Mouse (Mus musculus) forebrain, embryonic 15.5 days (tissue): Measurements from ENCODE around the gene Magi2. TPM values are rescaled to one million over a fixed set of nuclear protein-coding genes. Genes with fewer than 3 reads are reported as not detected.

Source experiments
- ATAC-seq: fragments of 200-750 bp; cut with Nextera tagmentation; replicated peaks from 2 replicates; pipeline ENCODE4 v1.8.0; 2017; ENCODE audit warnings: mild to moderate bottlenecking, moderate TSS enrichment, moderate library complexity
- H3K27ac ChIP-seq: fragments of 300-500 bp; sonication (generic); replicated peaks from 2 replicates; pipeline ENCODE4 v1.5.1; 2015; ENCODE audit warnings: mild to moderate bottlenecking, inconsistent platforms
- H3K27me3 ChIP-seq: fragments of 300-500 bp; sonication (generic); 2 replicates; pipeline ENCODE4 v1.6.1; 2015; ENCODE audit warnings: inconsistent platforms
- H3K36me3 ChIP-seq: fragments of 300-500 bp; sonication (generic); 2 replicates; pipeline ENCODE4 v1.6.1; 2015; ENCODE audit warnings: mild to moderate bottlenecking, inconsistent platforms
- H3K4me1 ChIP-seq: fragments of 300-500 bp; sonication (generic); 2 replicates; pipeline ENCODE4 v1.6.1; 2015; ENCODE audit warnings: inconsistent platforms
- H3K4me2 ChIP-seq: fragments of 300-500 bp; sonication (generic); replicated peaks from 2 replicates; pipeline ENCODE4 v1.6.1; 2015; ENCODE audit warnings: mild to moderate bottlenecking, inconsistent platforms
- H3K4me3 ChIP-seq: fragments of 300-500 bp; sonication (generic); 2 replicates; pipeline ENCODE4 v1.5.1; 2015; ENCODE audit warnings: mild to moderate bottlenecking, inconsistent platforms
- H3K9ac ChIP-seq: fragments of 300-500 bp; sonication (generic); replicated peaks from 2 replicates; pipeline ENCODE4 v1.6.1; 2015; ENCODE audit warnings: mild to moderate bottlenecking, inconsistent platforms
- H3K9me3 ChIP-seq: fragments of 300-500 bp; sonication (generic); 2 replicates; pipeline ENCODE4 v1.6.1; 2016; ENCODE audit warnings: inconsistent platforms
- WGBS: fragments of 180-500 bp; shearing (Covaris S2); methylation state at CpG from one replicate; pipeline ENCODE4 v1.1.7; 2015; ENCODE audit warnings: mixed read lengths; 5-methylcytosine and 5-hydroxymethylcytosine counted together
- polyA plus RNA-seq: library from polyadenylated mRNA; unstranded; fragments of >200 nt; fragmentation: Nextera tagmentation; extraction: Ambion mirVana; gene quantifications from 2 replicates; pipeline ENCODE4 v1.2.1, GENCODE M21; 2015

Magi2 gene
- polyA plus RNA-seq, 1 experiment from 2014 or later, result 27.2 TPM

DNA sequence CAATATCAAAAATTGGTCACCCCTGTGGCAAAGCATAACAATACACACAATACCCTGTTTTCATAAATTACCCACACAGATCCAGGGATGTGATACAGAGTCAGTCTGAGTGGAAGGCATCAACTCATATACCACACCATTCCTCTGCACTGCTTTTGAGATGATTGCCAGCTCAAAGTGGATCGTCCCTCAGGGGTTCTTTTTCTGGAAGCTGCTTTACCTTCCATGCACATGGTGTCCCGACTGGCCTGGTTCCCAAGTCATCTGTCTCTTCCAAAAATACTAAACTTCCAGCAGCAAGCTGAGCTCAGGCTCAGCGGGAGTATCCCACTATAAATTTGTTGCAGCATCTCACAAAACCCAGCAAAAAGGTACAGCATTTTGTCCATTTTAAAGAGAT is 882.7 kb downstream of the Magi2 start:
- H3K4me1 ChIP-seq, result no peaks in the 10 kb centered on the region
- no peaks in the 10 kb centered on the region for H3K36me3 ChIP-seq
- no peak overlapping the region for H3K4me2 ChIP-seq
- no peaks in the 10 kb centered on the region for H3K9me3 ChIP-seq
- 92% methylated on average over 3 of the region's 3 CpGs for WGBS
- no peak overlapping the region for H3K9ac ChIP-seq
- ATAC-seq, result no peak
- no peak overlapping the region for H3K27ac ChIP-seq
- no peaks in the 10 kb centered on the region for H3K27me3 ChIP-seq
- H3K4me3 ChIP-seq, result no peak overlapping the region

DNA sequence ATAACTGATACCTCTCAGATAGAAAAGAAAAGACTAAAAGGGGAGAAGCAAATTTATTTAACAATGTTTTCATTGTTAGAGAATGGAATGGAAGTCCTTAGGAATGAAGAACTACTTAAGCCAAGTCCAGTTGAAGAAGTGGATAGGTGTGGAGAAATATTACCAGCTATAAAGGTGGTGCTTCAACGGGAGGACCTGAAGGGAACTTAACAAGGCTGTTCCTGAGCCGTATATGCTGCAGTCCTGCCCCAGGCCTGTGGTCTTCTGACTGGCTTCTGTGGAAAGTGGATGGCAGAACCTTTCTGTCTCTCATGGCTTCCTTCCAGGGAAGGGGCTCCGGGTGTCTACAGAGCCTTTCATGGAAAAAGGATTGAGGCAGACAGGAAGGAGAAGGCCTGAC is 890.3 kb downstream of the Magi2 start:
- H3K9ac ChIP-seq, result no peak overlapping the region
- no peaks in the 10 kb centered on the region for H3K36me3 ChIP-seq
- 89% methylated on average over 3 of the region's 3 CpGs for WGBS
- H3K27ac ChIP-seq, result no peak overlapping the region
- H3K27me3 ChIP-seq, result no peaks in the 10 kb centered on the region
- no peak for ATAC-seq
- H3K4me2 ChIP-seq, result no peak overlapping the region
- no peaks in the 10 kb centered on the region for H3K4me1 ChIP-seq
- H3K9me3 ChIP-seq, result no peaks in the 10 kb centered on the region
- H3K4me3 ChIP-seq, result no peak overlapping the region

DNA sequence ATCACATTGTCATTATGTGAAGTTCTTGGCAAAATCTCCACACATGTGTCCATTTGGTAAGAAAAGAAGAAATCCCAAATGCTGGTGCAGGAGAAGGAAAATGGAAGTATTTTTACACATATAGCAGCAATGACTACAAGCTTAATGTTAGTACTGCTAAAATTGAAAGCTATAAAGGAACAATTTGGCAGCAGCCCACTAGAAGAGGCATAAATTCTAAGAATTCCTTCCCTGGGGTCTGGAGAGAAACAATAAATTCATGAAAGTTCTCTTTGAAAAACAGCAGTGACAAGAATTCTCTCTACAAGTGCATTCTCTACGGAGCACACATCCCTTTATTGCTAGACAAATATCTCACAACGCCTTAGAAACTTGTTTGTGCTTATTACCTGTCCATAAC is 913.4 kb downstream of the Magi2 start:
- no peaks in the 10 kb centered on the region for H3K9me3 ChIP-seq
- H3K4me2 ChIP-seq, result 0 out of 2 replicates have a peak overlapping the region, but pooled peaks have one; percentile 6
- H3K27me3 ChIP-seq, result no peaks in the 10 kb centered on the region
- H3K9ac ChIP-seq, result no peak overlapping the region
- H3K4me3 ChIP-seq, result no peak overlapping the region
- peak overlapping the region; percentile 80 for H3K27ac ChIP-seq
- H3K4me1 ChIP-seq, result peaks cover 20% of the 10 kb centered on the region
- no peaks in the 10 kb centered on the region for H3K36me3 ChIP-seq
- 48% methylated on average over 2 of the region's 2 CpGs for WGBS
- ATAC-seq, result no peak

DNA sequence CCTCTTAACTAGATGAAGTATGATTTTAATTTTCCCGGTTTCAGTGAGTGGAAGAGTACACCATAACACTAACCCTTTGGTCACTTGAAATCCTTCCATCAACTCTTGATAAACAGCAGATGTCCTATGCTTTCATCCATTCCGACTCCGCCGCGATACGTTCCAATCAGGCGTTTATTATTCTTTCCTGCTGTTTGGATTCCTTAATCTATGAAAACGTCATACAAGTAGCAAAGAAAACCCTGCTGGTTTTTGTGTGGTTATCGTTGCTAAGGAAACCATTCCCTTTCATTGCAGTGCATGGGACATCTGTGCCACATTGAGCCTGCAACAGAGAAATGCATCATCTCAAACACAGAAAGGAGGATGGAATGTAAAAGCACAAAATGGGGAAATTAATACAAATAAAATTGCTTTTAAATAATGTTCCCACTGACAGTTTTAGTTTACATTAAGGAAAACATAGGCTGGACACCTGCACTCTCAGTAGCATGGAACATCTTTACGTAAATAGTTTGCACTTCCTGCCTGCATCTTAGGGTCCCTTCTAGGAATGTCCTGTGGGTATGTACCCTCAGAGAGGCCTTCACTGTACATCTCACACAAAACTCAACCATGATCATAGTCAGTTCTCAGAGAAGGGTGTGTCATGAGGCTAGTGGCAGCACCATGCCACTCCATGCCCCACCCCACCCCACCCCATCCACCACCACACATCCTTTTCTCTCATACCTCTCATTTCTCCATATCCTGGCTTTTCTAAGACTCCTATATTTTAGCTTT is 914.0 kb downstream of the Magi2 start:
- Histone ChIP-seq H3K9me3 (no peaks in the 10 kb centered on the region), H3K4me2 (0 out of 2 replicates have a peak overlapping the region, but pooled peaks have one; percentile 6), H3K9ac (no peak overlapping the region), H3K27me3 (no peaks in the 10 kb centered on the region), H3K4me3 (no peak overlapping the region), H3K27ac (peak overlapping the region; percentile 80), H3K36me3 (no peaks in the 10 kb centered on the region), H3K4me1 (peaks cover 20% of the 10 kb centered on the region)
- peak; percentile 88 for ATAC-seq
- WGBS, result 18% methylated on average over 10 of the region's 10 CpGs

DNA sequence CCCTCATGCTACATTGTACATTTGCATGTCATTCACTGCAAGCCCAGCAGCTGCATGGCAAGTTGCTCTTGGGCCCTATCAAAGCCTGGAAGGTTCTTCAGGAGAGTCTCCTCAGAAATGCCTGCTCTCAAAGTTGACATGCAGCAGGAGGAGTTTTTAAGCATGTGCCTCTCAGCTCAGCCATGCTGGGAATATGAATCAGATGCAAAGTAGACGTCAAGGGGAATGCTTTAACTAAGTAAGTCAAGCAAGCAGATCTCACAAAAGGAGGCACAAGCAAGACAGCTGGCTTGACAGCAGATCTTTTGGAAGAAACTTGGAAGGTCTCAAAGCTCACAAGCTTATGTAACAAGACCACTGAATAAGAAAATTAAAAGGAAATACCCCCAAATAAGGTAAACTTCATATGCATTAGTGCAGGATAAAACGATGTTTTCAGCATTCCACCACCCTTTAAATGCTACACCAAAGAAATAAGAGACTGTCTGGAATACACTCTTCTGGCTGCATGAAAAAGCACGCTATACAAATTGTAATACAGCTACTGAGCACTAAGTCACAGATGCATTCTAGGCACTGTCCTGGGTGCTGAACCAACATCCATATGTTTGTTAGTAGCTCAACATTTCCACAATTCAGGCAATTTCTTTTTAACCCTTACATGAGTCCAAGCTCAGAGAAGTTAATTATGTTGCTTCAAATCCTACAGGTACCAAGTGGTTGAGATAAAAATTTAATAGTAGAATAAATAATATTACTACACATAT is 926.7 kb downstream of the Magi2 start:
- 29% methylated on average over 3 of the region's 3 CpGs for WGBS
- Histone ChIP-seq H3K4me3 (no peak overlapping the region), H3K36me3 (no peaks in the 10 kb centered on the region), H3K27ac (peak overlapping the region; percentile 48; the same call in 1 of the 2 replicates), H3K4me2 (no peak overlapping the region), H3K9ac (no peak overlapping the region), H3K4me1 (peaks cover 11% of the 10 kb centered on the region), H3K27me3 (no peaks in the 10 kb centered on the region), H3K9me3 (no peaks in the 10 kb centered on the region)
- peak; percentile 76 for ATAC-seq

DNA sequence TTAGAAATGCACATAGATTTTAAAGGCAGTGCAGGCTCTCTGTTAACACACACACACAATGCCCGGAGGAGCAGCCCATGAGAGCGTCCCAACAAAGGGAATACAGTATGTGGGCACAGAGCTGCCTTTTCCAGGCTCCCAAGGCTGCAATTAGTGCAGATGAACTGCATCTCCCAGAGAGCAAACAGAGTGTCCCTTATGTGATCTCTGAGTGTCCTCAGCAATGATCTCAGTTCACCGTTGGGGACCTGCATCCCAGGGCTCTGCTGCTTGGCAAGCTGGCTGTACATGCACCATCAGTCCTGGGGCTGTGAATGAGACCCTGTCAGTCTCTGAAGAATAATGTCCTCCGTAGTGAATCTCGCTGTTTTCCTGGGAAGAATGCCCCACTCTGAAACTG is 969.9 kb downstream of the Magi2 start:
- Histone ChIP-seq H3K9ac (no peak overlapping the region), H3K27ac (0 out of 2 replicates have a peak overlapping the region, but pooled peaks have one; percentile 14), H3K4me1 (peaks cover 10% of the 10 kb centered on the region), H3K36me3 (no peaks in the 10 kb centered on the region), H3K9me3 (no peaks in the 10 kb centered on the region), H3K27me3 (no peaks in the 10 kb centered on the region), H3K4me3 (no peak overlapping the region), H3K4me2 (no peak overlapping the region)
- WGBS, result 39% methylated on average over 5 of the region's 5 CpGs
- ATAC-seq, result peak; percentile 61; the same call in 1 of the 2 replicates

DNA sequence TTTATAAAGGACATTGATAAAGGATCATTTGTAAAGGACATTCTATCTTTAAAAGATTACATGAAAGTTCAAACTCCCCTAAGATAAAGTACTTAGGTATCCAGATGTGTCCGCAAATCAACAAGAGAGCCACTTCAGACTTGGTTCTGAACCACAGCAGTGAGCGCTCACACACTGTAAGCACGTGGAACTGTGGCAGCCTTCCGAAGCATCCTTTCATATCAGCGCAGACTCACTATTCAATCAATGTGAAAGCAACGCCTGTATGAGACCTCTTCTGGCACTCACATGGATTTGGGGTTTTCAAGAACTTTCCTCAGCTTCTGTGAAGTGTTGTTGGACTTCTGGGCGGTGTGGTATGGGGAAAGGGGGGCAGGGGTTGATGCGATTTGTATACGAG is 970.6 kb downstream of the Magi2 start:
- Histone ChIP-seq H3K9ac (no peak overlapping the region), H3K4me3 (no peak overlapping the region), H3K4me1 (peaks cover 10% of the 10 kb centered on the region), H3K27me3 (no peaks in the 10 kb centered on the region), H3K9me3 (no peaks in the 10 kb centered on the region), H3K4me2 (no peak overlapping the region), H3K27ac (no peak overlapping the region), H3K36me3 (no peaks in the 10 kb centered on the region)
- WGBS, result 83% methylated on average over 9 of the region's 9 CpGs
- no peak for ATAC-seq

DNA sequence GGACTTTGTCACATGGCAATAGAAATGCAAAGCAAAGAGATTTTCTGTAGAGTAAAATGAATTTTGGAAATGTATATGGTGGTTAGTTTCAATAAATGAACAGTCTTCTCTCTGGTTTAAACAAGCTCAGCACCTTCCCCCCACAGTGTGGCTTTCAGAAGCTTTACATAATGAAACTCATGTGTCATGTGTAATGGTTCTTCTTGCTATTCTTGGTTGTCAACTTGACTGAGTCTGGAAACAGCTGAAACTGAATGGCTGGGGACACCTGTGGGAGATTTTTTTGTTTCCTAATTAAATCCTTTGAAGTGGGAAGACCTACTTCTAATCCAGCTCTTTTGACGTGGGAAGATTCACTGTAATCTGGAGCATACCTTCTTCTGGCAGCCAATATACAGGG is 974.5 kb downstream of the Magi2 start:
- Histone ChIP-seq H3K4me2 (no peak overlapping the region), H3K9ac (no peak overlapping the region), H3K4me3 (no peak overlapping the region), H3K9me3 (no peaks in the 10 kb centered on the region), H3K36me3 (no peaks in the 10 kb centered on the region), H3K27ac (no peak overlapping the region), H3K4me1 (peaks cover 8% of the 10 kb centered on the region), H3K27me3 (no peaks in the 10 kb centered on the region)
- WGBS, result 79% methylated on average over 1 of the region's 1 CpGs
- no peak for ATAC-seq

DNA sequence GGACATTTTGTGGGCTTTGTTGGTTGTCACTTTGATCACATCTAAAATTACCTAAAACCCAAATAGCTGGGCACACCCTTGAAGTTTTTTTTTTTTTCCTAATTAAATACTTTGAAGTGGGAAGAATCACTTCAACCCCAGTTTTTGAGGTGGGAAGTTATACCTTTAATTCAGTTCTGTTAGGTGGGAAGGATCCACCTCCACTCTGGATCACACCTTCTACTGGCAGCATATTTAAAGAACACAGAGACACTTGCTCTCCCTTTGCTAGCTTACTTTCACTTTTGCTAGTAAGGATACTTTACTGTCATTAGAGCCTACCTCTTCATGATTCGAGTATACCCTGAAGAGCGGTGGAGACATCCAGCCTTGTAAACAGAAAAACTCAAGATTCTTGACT is 981.3 kb downstream of the Magi2 start:
- no peak for ATAC-seq
- Histone ChIP-seq H3K4me1 (no peaks in the 10 kb centered on the region), H3K27ac (no peak overlapping the region), H3K9ac (no peak overlapping the region), H3K27me3 (no peaks in the 10 kb centered on the region), H3K9me3 (no peaks in the 10 kb centered on the region), H3K4me3 (no peak overlapping the region), H3K4me2 (no peak overlapping the region), H3K36me3 (no peaks in the 10 kb centered on the region)
- 95% methylated on average over 2 of the region's 2 CpGs for WGBS

DNA sequence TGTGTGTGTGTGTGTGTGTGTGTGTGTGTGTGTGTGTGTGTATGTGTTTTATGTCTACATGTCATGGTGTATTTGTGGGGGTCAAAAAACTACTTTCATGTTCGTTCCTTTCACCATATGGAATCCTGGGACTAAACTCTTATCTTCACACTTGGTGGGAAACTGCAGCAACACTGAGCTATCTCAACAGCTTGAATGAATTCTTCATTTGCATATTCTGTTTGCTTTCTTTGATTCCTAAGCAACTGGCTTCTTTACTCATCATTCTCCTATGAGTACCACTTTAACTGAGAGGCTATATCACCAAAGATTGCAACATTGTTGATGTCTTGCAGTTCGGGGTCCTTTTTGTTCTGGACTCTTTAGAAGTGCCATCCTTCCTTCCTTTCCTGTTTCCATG is 986.5 kb downstream of the Magi2 start:
- WGBS, result 75% methylated on average over 2 of the region's 2 CpGs
- no peak for ATAC-seq
- H3K4me2 ChIP-seq, result no peak overlapping the region

DNA sequence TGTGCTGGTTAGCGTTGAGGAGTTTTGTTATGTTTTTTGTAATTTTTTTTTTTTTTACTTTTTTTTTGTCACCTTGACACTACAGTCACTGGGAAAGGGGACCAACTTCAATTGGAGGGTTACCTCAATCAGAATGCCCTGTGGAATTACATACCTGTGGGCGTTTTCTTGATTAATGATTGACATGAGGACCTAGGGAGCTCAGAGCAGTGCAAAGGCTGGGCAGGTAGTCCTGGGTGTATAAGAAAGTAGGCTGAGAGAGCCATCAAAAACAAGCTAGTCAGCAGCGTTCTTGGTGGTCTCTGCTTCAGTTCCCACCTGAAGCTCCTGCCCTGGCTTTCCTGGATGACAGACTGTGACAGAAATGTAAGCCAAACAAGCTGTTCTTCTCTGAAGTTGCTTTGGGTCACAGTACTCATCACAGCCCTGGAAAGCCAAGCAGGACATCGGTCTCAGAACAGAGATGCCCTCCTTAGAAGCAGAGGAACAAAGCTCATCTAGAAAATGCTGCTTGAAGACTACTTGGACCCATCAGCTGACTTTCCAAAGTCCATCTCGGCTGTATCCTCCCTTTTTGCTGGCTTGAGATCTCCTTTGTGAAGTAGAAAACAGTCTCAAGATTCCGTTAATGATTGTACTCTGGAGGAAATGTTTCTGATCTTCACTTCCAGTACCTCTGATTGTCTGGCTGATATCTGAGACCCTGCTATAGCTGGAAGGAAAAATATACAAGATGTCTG is 999.8 kb downstream of the Magi2 start:
- no peaks in the 10 kb centered on the region for H3K36me3 ChIP-seq
- no peak overlapping the region for H3K4me3 ChIP-seq
- no peak overlapping the region for H3K27ac ChIP-seq
- no peaks in the 10 kb centered on the region for H3K27me3 ChIP-seq
- no peak overlapping the region for H3K4me2 ChIP-seq
- H3K4me1 ChIP-seq, result peaks cover 29% of the 10 kb centered on the region
- no peaks in the 10 kb centered on the region for H3K9me3 ChIP-seq
- no peak for ATAC-seq
- 91% methylated on average over 6 of the region's 6 CpGs for WGBS
- no peak overlapping the region for H3K9ac ChIP-seq

More for the DNA sequence above, 986.5 kb downstream of the Magi2 start:
- no peaks in the 10 kb centered on the region; the same call in 1 of the 2 replicates for H3K36me3 ChIP-seq
- no peaks in the 10 kb centered on the region for H3K4me1 ChIP-seq
- no peak overlapping the region for H3K4me3 ChIP-seq
- H3K27ac ChIP-seq, result no peak overlapping the region
- H3K9me3 ChIP-seq, result no peaks in the 10 kb centered on the region
- H3K27me3 ChIP-seq, result no peaks in the 10 kb centered on the region
- H3K9ac ChIP-seq, result no peak overlapping the region
